Mouse (Mus musculus): ENCODE measurements around the gene Lsm10. TPM values are rescaled to one million over a fixed set of nuclear protein-coding genes. Genes with fewer than 3 reads are reported as not detected.

The Lsm10 gene
- total RNA-seq (2021), result 10 to 100 TPM; 16.5 to 18.1 TPM

- peak; percentile 93 to 95 for DNase-seq
These were observed at the start of gene Lsm10 for GRCm38 (mm10) chr4:126096464-126097111. TSS of gene Lsm10 (plus strand) at chr4:126096623.

- DNase-seq, result peak; percentile 80 to 81
These were observed 49.4 kb upstream of the Lsm10 start, which contains the start of gene Mrps15 for GRCm38 (mm10) chr4:126046851-126047585. TSS of gene Mrps15 (plus strand) at chr4:126046925.

- peak; percentile 63 for DNase-seq
These were observed 44.8 kb upstream of the Lsm10 start for GRCm38 (mm10) chr4:126051617-126052016.

GRCm38 (mm10) chr4:126057207-126058133, 39.0 kb upstream of the Lsm10 start:
- DNase-seq, result no peak

- peak; percentile 91 to 93 for DNase-seq
These were observed 38.1 kb upstream of the Lsm10 start, which contains the start of gene Oscp1 for GRCm38 (mm10) chr4:126058134-126058996. TSS of gene Oscp1 (plus strand) at chr4:126058565.

GRCm38 (mm10) chr4:126058997-126059362, 37.4 kb upstream of the Lsm10 start:
- DNase-seq, result peak; percentile 62 to 68

GRCm38 (mm10) chr4:126062856-126063255, 33.6 kb upstream of the Lsm10 start:
- DNase-seq, result no peak

GRCm38 (mm10) chr4:126065241-126065640, 31.2 kb upstream of the Lsm10 start:
- peak; percentile 48 to 55 for DNase-seq

- no peak for DNase-seq
These were observed 28.9 kb upstream of the Lsm10 start for GRCm38 (mm10) chr4:126067401-126068077.

- DNase-seq, result no peak
These were observed 27.6 kb upstream of the Lsm10 start for GRCm38 (mm10) chr4:126068842-126069241.

GRCm38 (mm10) chr4:126077833-126078232, 18.6 kb upstream of the Lsm10 start:
- no peak for DNase-seq

- DNase-seq, result no peak
These were observed 17.2 kb upstream of the Lsm10 start for GRCm38 (mm10) chr4:126079266-126079665.

GRCm38 (mm10) chr4:126081601-126082000, 14.8 kb upstream of the Lsm10 start:
- DNase-seq, result no peak

GRCm38 (mm10) chr4:126083021-126083420, 13.4 kb upstream of the Lsm10 start:
- DNase-seq, result no peak

GRCm38 (mm10) chr4:126084382-126084781, 12.0 kb upstream of the Lsm10 start:
- no peak for DNase-seq

GRCm38 (mm10) chr4:126085996-126086576, 10.3 kb upstream of the Lsm10 start:
- peak; percentile 71 for DNase-seq

- DNase-seq, result no peak
These were observed 6.1 kb upstream of the Lsm10 start for GRCm38 (mm10) chr4:126090101-126090847.

GRCm38 (mm10) chr4:126090848-126091124, 5.6 kb upstream of the Lsm10 start:
- DNase-seq, result no peak

- no peak for DNase-seq
These were observed 4.5 kb upstream of the Lsm10 start for GRCm38 (mm10) chr4:126091873-126092272.
